Mouse (Mus musculus): ENCODE measurements around the gene Pdap1.

DNA sequence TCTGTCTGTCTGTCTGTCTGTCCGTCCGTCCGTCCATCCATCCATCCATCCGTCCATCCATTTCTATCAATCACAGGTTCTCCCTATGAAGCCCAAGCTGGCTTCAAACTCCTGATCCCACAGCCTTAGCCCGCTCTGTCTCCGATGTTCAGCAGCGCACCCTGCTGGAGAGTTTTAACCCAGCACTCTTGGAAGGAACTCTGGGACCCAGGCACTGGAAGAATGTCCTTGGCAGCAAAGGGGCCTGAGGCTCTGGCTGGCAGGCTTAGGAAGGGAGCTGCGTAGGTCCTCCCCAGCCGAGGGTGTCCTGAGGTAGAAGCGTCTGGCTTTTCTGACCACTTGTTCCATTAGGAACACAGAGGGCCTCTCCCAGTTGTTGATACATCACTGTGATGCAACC lies 23.1 kb downstream of the Pdap1 start:
- TF ChIP-seq CTCF (IDR thresholded peaks at IDR 0.05; ENCODE audit: control insufficient read depth, insufficient read depth, insufficient read length) (peak; percentile 27), USF1 (IDR thresholded peaks at IDR 0.05; ENCODE audit: low read depth) (no peak), CEBPB (IDR thresholded peaks at IDR 0.05; ENCODE audit: low read depth) (no peak)
